Mouse (Mus musculus) intestine, embryonic 14.5 days (tissue): Measurements from ENCODE around the gene Arid3a. TPM values are rescaled to one million over a fixed set of nuclear protein-coding genes. Genes with fewer than 3 reads are reported as not detected.
A peak's percentile ranks its signal among the peaks of the same experiment; 100 is the strongest.

ENCODE experiments used
- ATAC-seq: fragments of 200-750 bp; cut with Nextera tagmentation; replicated peaks from 2 replicates; pipeline ENCODE4 v1.8.0; 2017; ENCODE audit warnings: low read depth, moderate number of reproducible peaks, moderate TSS enrichment, moderate library complexity; ENCODE audit not compliant: low FRiP score, low TSS enrichment
- DNase-seq: peaks from one replicate; pipeline ENCODE4 v3.0.0-alpha.2; 2018; ENCODE audit warnings: low spot score
- H3K27ac ChIP-seq: fragments of 300-500 bp; sonication (generic); 2 replicates; pipeline ENCODE4 v1.5.1; 2014; ENCODE audit warnings: low read depth, mild to moderate bottlenecking, control low read depth
- H3K27me3 ChIP-seq: fragments of 300-500 bp; sonication (generic); replicated peaks from 2 replicates; pipeline ENCODE4 v1.6.1; 2014; ENCODE audit warnings: low read length, control low read depth; ENCODE audit not compliant: control insufficient read depth, insufficient read depth
- H3K36me3 ChIP-seq: fragments of 300-500 bp; sonication (generic); 2 replicates; pipeline ENCODE4 v1.6.1; 2014; ENCODE audit warnings: low read length, control low read depth; ENCODE audit not compliant: control insufficient read depth, insufficient read depth
- H3K4me1 ChIP-seq: fragments of 300-500 bp; sonication (generic); replicated peaks from 2 replicates; pipeline ENCODE4 v1.6.1; 2014; ENCODE audit warnings: low read length, control low read depth, mixed read lengths; ENCODE audit not compliant: control insufficient read depth, insufficient read depth
- H3K4me2 ChIP-seq: fragments of 300-500 bp; sonication (generic); 2 replicates; pipeline ENCODE4 v1.6.1; 2014; ENCODE audit warnings: low read length
- H3K4me3 ChIP-seq: fragments of 300-500 bp; sonication (generic); 2 replicates; pipeline ENCODE4 v1.5.1; 2014; ENCODE audit warnings: low read depth, low read length, control low read depth, mixed read lengths
- H3K9ac ChIP-seq: fragments of 300-500 bp; sonication (generic); 2 replicates; pipeline ENCODE4 v1.6.1; 2014; ENCODE audit warnings: mild to moderate bottlenecking, low read length
- H3K9me3 ChIP-seq: fragments of 300-500 bp; sonication (generic); 2 replicates; pipeline ENCODE4 v1.6.1; 2016; ENCODE audit warnings: low read length, control low read depth; ENCODE audit not compliant: control insufficient read depth
- WGBS: fragments of 180-500 bp; shearing (Covaris S2); extraction: QIAGEN DNeasy Blood & Tissue Kit; methylation state at CpG from one replicate; pipeline ENCODE4 v1.1.7; 2014; 5-methylcytosine and 5-hydroxymethylcytosine counted together
- polyA plus RNA-seq: library from polyadenylated mRNA; unstranded; fragments of >200 nt; fragmentation: Nextera tagmentation; extraction: Ambion mirVana; gene quantifications from 2 replicates; pipeline ENCODE4 v1.2.1, GENCODE M21; 2014

The Arid3a gene
- polyA plus RNA-seq, 1 experiment from 2014 or later = 14.4 TPM

GRCm38 (mm10) chr10:79928030-79928694 is 1.3 kb downstream of the Arid3a start:
- peaks cover 23% of the 10 kb centered on the region for H3K36me3 ChIP-seq
- no peak for ATAC-seq
- H3K9ac ChIP-seq = peak overlapping the region; percentile 76
- peak; percentile 79 for DNase-seq
- under 1% methylated on average over 29 of the region's 29 CpGs for WGBS
- peak overlapping the region; percentile 88 for H3K4me2 ChIP-seq
- no peaks in the 10 kb centered on the region; the same call in 1 of the 2 replicates for H3K27me3 ChIP-seq
- H3K4me3 ChIP-seq = peak overlapping the region; percentile 58
- peak overlapping the region; percentile 80 for H3K27ac ChIP-seq
- H3K9me3 ChIP-seq = no peaks in the 10 kb centered on the region
- peaks cover 32% of the 10 kb centered on the region for H3K4me1 ChIP-seq

GRCm38 (mm10) chr10:79928907-79929701 is 2.3 kb downstream of the Arid3a start:
- peak overlapping the region; percentile 54; the same call in 1 of the 2 replicates for H3K27ac ChIP-seq
- peak overlapping the region; percentile 88 for H3K4me2 ChIP-seq
- WGBS = 15% methylated on average over 9 of the region's 9 CpGs
- ATAC-seq (no peak), DNase-seq (peak; percentile 55)
- H3K9ac ChIP-seq = peak overlapping the region; percentile 46; the same call in 1 of the 2 replicates
- peaks cover 30% of the 10 kb centered on the region for H3K36me3 ChIP-seq
- H3K4me3 ChIP-seq = peak overlapping the region; percentile 58
- no peaks in the 10 kb centered on the region for H3K9me3 ChIP-seq
- no peaks in the 10 kb centered on the region for H3K27me3 ChIP-seq
- H3K4me1 ChIP-seq = peaks cover 33% of the 10 kb centered on the region

- peaks cover 36% of the 10 kb centered on the region for H3K4me1 ChIP-seq
- 0 out of 2 replicates have a peak overlapping the region, but pooled peaks have one; percentile 7 for H3K9ac ChIP-seq
These were observed 3.4 kb downstream of the Arid3a start for GRCm38 (mm10) chr10:79929967-79930825.

GRCm38 (mm10) chr10:79930826-79931186 is 4.0 kb downstream of the Arid3a start:
- H3K9me3 ChIP-seq = no peaks in the 10 kb centered on the region
- H3K4me2 ChIP-seq = no peak overlapping the region
- no peak overlapping the region for H3K4me3 ChIP-seq
- no peak overlapping the region for H3K9ac ChIP-seq
- ATAC-seq = no peak
- peaks cover 39% of the 10 kb centered on the region for H3K36me3 ChIP-seq
- peaks cover 33% of the 10 kb centered on the region for H3K4me1 ChIP-seq
- no peak for DNase-seq
- 91% methylated on average over 16 of the region's 16 CpGs for WGBS
- no peaks in the 10 kb centered on the region for H3K27me3 ChIP-seq
- H3K27ac ChIP-seq = no peak overlapping the region

More at GRCm38 (mm10) chr10:79929967-79930825, 3.4 kb downstream of the Arid3a start:
- no peak overlapping the region for H3K4me3 ChIP-seq
- peaks cover 33% of the 10 kb centered on the region for H3K36me3 ChIP-seq
- H3K4me2 ChIP-seq = no peak overlapping the region
- no peaks in the 10 kb centered on the region for H3K9me3 ChIP-seq
- WGBS = 87% methylated on average over 18 of the region's 18 CpGs
- ATAC-seq (no peak), DNase-seq (no peak)
- no peaks in the 10 kb centered on the region for H3K27me3 ChIP-seq
- H3K27ac ChIP-seq = no peak overlapping the region

GRCm38 (mm10) chr10:79931797-79932196 is 5.0 kb downstream of the Arid3a start:
- no peak overlapping the region for H3K27ac ChIP-seq
- H3K27me3 ChIP-seq = no peaks in the 10 kb centered on the region
- ATAC-seq (no peak), DNase-seq (no peak)
- WGBS = 76% methylated on average over 9 of the region's 9 CpGs
- H3K4me3 ChIP-seq = no peak overlapping the region
- H3K9ac ChIP-seq = no peak overlapping the region
- H3K4me1 ChIP-seq = peaks cover 37% of the 10 kb centered on the region
- no peak overlapping the region for H3K4me2 ChIP-seq
- H3K36me3 ChIP-seq = peaks cover 44% of the 10 kb centered on the region
- H3K9me3 ChIP-seq = no peaks in the 10 kb centered on the region

GRCm38 (mm10) chr10:79932736-79933135 is 5.9 kb downstream of the Arid3a start:
- H3K9ac ChIP-seq = 0 out of 2 replicates have a peak overlapping the region, but pooled peaks have one; percentile 7
- H3K27me3 ChIP-seq = no peaks in the 10 kb centered on the region
- peaks cover 53% of the 10 kb centered on the region for H3K36me3 ChIP-seq
- H3K27ac ChIP-seq = peak overlapping the region; percentile 43; the same call in 1 of the 2 replicates
- no peak for DNase-seq
- no peaks in the 10 kb centered on the region for H3K9me3 ChIP-seq
- no peak overlapping the region for H3K4me2 ChIP-seq
- no peak overlapping the region for H3K4me3 ChIP-seq
- WGBS = 22% methylated on average over 8 of the region's 8 CpGs
- peaks cover 39% of the 10 kb centered on the region for H3K4me1 ChIP-seq
- no peak for ATAC-seq

GRCm38 (mm10) chr10:79933145-79933679 is 6.4 kb downstream of the Arid3a start:
- no peak for ATAC-seq
- no peaks in the 10 kb centered on the region for H3K27me3 ChIP-seq
- peaks cover 57% of the 10 kb centered on the region for H3K36me3 ChIP-seq
- H3K27ac ChIP-seq = 0 out of 2 replicates have a peak overlapping the region, but pooled peaks have one; percentile 43
- peaks cover 39% of the 10 kb centered on the region for H3K4me1 ChIP-seq
- no peak overlapping the region for H3K9ac ChIP-seq
- H3K4me3 ChIP-seq = no peak overlapping the region
- no peak for DNase-seq
- H3K4me2 ChIP-seq = no peak overlapping the region
- 61% methylated on average over 9 of the region's 9 CpGs for WGBS
- H3K9me3 ChIP-seq = no peaks in the 10 kb centered on the region

- Histone ChIP-seq H3K27ac (no peak overlapping the region), H3K9ac (no peak overlapping the region), H3K4me1 (peaks cover 37% of the 10 kb centered on the region), H3K36me3 (peaks cover 57% of the 10 kb centered on the region), H3K27me3 (no peaks in the 10 kb centered on the region), H3K9me3 (no peaks in the 10 kb centered on the region), H3K4me3 (no peak overlapping the region), H3K4me2 (no peak overlapping the region)
- DNase-seq = no peak
- no peak for ATAC-seq
- WGBS = 72% methylated on average over 6 of the region's 6 CpGs
These were observed 7.0 kb downstream of the Arid3a start for GRCm38 (mm10) chr10:79933861-79934260.
